Mouse (Mus musculus): ENCODE data around the gene Acly.
"Not testable (repeated sequence)": the region's sequence is repeated elsewhere in the genome, so short reads cannot be mapped to it uniquely, and the experiment has no call there.

- not testable (repeated sequence) for TF ChIP-seq POLR2A (IDR thresholded peaks at IDR 0.05; ENCODE audit: control insufficient read depth, low read depth, low read length); CTCF (IDR thresholded peaks at IDR 0.05; ENCODE audit: control insufficient read depth, insufficient read depth, insufficient replicate concordance, low read depth, low read length)
Observed at GRCm38 (mm10) chr11:100534411-100534810, 6.6 kb upstream of the Acly start.

Measured in testis, adult 2 months (tissue).